Mouse (Mus musculus) mouse embryonic stem cell (cell line): ENCODE results near the gene Mpnd.
"Not testable (repeated sequence)": the region's sequence is repeated elsewhere in the genome, so short reads cannot be mapped to it uniquely, and the experiment has no call there.

Source experiments
- in situ Hi-C, 2 experiments: fragments of 300-500 bp; cut with MboI; formaldehyde crosslinking; loops; 1 replicate in 1 of 2; 3 replicates in 1 of 2; pipeline ENCODE4 v1.14.3; 2019 to 2020; ENCODE audit warnings: low sequenced_read_pairs in 2 of 2, low pct_unique_long_range_greater_than_20kb in 1 of 2, mixed read lengths in 1 of 2; ENCODE audit not compliant: unreplicated experiment in 1 of 2

The Mpnd gene

DNA sequence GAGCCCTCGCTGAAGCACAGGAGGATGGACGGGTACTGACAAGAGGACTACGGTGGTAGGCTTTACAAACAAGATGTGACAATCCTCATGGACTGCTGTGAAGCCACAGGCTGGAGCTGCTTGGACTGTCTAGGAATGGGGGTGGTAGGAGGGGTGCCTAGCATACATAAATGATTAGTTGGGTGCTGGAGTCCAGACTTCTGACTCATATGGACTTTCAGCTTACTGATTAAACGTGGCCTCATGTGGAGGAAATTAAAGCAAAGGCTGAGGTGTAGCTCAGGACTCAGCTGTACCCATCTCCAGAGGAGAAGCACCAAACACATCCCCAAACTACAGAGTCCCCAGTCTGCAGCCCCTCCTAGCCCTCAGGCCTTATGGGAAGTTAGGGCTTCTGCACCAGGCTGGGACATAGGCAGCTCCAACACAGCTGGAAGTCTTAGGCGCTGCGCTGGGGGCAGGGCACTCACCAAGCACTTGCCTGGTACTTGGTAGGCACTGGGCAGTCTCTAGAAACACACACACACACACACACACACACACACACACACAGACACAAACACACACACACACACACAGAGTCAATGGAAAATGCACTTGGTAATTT is 26.7 kb downstream of the Mpnd start:
- in situ Hi-C loops: no loop called here

DNA sequence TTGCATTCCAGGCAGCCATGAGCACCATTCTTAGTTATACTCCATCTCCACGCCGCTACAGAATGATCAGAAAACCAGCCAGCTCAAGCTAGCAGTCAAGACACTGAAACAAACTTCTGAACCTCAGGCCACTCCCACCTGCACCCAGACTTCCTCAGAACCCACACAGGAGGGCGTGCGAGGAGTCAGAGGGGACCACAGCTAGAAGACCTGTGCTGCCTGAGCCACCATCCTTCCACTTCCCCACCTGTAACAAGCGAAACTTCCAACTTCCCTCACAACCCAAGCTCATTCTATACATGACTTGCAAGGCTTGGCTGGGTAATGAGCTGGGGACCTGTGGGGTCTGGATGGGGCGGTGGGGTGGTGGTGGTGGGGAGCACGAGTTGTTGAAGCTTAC is 27.3 kb downstream of the Mpnd start:
- in situ Hi-C loops: no loop called here

DNA sequence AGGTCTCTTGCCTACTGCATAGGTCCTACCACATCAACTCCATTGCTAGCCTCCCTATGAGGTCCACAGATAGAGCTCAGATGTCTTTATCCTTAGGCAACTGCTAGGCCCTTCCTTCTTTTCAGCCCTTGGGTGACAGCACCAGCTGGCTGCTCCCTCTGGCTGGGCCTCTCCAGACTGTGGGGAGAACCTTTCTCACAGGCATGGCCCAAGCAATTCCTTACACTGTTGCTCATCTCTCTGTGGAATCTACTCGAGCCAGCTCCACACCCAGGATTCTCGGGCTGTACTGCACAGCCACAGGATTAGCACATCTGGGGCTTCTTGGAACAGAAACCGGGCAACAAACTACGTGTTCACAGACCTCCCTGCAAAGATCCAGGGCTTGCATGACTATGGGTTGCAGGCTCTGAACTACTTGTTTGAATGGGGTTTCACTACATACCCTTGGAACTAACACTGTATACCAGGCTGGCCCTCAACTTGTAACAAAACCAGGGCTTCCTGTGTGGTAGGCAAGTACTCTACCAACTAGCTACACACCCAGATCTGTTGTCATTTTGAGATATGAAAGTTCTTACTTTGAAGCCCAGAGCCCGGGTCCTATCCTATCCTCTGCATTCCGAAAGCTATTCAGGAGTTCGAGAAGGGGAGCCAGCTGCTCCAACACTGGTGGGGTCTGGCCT is 28.7 kb downstream of the Mpnd start:
- in situ Hi-C loops: no loop called here

DNA sequence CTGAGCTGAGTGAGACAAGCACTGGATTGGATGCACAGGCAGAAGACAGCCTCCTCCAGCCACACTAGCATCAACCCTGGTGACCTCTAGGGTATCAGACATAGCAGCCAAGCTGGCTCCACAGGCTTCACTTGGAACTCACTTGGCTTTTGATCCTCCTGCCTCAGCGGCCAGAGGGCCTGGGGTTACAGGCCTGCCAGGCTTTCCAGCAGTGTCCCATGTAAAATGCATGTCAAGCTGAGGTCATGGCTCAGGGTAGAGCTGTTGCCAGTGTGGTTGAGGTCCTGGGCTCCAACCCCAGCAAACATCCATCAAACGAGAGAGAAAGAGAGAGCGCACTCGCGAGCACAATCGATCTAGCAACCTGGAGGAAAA is 29.2 kb downstream of the Mpnd start:
- in situ Hi-C loops: no loop called here

DNA sequence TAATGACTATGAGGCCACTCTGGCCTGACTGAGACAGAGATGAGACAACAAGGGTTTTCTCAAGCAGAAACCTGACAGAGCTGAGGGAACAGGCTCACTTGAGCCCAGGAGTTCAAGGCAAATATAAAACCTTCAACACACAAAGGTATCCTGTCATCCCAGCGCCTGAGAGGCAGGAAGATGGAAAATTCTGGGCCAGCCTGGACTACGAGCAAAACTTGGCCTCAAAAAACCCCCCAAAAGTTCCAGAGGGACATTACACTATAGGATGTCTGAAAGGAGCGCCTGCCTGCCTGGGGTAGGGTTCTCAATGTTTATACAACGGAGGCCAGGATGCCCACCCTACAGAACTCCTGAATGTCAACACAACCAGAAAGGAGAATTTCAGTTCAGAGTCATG is 29.7 kb downstream of the Mpnd start:
- in situ Hi-C loops: no loop called here

DNA sequence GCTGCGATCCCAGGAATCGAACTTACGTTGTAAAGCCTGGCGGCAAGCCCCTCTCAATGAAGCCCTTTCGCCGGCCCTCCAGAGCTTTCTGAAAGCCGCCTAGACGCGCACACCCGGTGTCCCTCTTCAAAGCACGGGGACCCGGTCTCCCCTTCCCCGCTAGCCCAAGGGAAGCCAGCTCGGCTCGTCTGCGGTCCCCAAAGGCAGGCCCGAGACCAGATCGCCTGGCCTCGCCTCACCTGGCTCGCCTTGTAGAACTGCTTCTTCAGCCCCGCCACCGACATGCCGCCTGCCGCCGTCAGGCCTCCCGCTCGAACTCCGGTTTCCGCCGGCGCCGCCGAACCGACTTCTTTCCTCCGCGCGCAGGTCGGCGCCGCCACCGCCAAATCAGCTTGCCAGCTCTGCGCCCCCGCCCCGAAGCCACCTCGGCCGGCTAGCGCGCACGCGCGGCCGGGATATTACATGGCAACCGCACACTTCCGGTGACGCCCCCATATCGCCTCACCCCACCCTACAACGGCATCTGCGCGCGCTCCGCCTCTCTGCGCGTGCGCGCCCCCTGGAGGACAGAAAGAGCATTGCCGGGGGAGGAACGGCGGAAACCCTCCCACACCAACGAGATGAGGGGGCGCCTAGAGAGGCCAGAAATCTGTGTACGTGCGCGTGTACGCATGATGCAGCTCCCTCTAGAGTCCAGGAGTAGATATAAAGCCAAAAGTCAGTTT is 30.8 kb downstream of the Mpnd start, which contains the start of gene Sh3gl1:
Gene Sh3gl1, minus strand, starts transcription at position 460 of the 725 bp plus-strand sequence.
- in situ Hi-C loops: no loop called here

DNA sequence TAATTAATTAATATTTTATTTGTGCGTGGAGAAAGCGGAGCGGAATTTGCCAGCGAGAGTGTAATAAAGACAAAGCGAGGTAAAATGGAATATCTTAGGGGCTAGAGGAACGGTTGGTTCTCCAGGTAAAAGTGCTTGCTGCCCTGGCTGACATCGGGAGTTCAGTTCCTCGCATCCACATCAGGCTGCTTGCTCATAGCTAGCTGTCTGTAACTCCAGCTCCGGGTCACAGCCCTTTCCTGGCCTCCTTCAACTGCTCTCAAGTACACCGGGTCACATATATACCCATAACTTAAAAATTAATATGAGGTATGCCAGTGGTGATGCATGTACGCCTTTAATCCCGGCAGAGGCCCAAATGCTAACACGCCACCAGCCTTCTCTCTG is 31.4 kb downstream of the Mpnd start:
- in situ Hi-C loops: no loop called here

DNA sequence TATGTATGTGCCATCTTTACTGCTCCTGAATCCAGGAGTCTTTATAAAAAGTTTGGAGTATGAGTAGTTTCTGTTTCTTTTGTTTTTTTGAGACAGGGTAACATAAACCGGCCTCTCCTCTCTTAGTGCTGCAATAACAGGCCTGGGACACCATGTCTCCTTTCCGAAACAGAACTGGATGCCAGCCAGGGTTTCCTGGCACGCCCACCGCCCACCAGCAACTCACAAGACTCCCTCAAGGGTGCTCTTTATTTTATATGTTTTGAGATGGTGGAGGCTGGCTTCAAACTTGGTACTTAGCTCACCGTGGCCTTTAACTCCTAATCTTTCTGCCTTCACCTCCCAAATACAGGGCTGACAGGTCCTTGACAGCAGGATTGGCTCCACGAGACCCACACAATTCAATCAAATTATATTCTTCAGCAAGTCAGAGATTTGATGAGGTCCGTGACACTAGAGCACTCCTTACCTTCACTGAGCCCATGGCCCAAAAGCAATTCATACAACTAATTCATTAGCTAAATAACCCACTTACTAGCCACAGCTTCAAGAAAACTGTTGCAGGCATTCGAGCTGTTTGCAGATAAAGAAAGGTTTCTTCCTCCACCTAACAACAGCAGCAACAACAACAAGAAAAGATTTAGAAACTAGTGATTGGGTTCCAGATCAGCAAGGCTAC is 33.2 kb downstream of the Mpnd start:
- in situ Hi-C loops: no loop called here

DNA sequence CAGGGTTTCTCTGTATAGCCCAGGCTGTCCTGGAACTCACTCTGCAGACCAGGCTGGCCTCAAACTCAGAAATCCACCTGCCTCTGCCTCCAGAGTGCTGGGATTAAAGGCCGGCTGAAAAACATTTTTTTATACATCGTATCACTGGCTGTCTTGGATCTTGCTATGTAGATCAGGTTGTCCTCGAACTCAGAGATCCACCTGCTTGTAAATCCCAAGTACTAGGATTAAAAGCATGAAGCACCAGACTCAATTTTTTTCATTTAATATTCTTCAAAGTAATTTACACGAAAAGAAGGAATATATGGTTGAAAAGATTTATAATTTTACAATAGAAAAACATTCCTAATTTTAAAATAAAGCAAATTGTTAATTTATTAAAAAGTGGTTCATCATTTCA is 33.8 kb downstream of the Mpnd start:
- in situ Hi-C loops: no loop called here

DNA sequence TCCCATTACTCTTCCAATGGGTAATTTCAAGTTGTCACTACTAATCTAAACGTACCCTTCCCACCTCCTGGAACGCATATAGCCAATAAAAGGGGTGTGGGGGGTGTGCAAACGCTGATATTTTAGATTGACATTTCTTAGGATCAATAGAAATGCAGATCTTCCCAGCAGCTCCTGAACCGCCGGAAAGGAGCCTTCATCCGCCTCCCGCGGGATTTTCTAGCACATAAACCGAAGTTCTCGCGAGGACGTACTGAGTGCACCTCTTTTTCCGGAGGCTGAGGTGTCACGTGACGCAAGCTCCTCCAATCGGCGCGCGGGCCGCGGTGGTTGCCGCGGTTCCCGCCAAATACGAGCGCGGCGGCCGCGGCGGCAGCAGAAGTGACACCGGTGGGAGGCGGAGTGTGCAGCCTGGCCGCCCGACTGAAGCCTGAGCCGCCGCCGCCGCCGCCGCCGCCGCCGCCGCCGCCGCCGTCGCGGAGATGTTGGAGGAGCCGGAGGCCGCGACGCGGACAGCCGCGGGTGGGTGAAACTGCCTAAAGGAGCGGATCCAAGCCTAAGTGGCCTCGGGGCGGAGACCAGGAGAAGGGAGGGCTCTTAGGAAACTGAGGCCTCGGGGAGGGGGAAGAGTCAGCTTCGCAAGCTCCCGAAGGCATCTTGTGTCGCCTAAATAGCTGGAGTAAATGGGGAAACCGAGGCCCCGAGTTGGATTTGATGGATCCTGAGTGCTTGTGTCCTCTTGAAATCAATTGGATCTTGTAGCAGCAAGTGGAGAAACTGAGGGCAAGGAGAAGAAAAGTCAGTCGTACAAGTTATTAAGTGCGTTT is 34.7 kb downstream of the Mpnd start, which contains the start of gene Chaf1a:
Gene Chaf1a, plus strand, starts transcription at position 410 of the 827 bp plus-strand sequence.
- in situ Hi-C loops: no loop called here

DNA sequence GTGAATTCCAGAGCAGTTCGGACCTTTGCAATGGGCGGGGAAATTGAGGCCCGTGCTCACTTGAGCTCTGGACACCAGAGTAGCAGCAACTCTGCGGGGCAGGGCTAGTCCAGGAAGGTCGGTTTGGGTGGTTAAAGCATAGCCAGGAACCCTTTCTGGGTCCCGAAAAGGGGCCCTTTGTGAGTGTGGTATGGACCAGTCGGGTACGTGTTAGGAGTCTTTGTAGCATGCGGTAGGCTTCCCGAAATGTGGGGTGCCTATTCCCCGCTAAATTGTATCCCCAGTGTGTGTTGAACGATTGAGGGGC is 35.3 kb downstream of the Mpnd start:
- in situ Hi-C loops: no loop called here

DNA sequence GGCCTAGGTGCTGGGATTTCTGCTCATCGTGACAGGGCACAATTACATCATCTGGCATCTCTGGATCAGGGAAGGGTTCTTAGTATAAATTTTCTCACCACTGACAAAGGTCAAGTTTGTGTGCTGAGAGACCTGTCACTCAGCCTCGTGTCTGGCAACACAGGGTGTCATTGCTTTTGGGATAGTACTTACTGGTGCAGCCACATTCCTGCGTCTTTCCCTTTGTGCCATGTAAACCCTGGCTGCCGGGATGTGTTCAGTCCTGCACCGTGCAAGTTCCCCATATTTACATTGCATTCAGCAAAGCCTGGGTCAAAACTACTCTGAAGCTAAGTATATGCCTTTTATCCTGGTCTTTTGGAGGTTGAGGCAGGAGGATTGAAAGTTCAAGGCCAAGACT is 45.9 kb downstream of the Mpnd start:
- in situ Hi-C loops: no loop called here

DNA sequence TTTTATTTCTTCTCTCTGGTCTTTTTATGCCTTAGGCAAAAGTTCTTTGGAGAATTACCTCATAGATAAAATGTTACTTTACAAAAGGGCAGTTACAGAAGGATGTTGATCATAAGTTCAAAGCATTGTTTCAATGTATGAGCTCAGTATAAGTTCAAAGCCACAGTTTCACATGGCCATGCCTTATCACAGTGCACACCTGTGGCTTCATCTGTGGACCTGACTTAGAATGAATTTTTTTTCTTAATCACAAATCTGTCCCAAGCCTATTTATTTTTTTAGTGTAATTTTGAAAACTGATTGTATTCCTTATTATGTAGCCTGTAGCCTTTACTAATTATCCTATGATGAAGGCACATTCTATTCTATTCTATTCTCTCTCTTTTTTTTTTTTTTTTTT is 49.4 kb downstream of the Mpnd start:
- in situ Hi-C loops: no loop called here

DNA sequence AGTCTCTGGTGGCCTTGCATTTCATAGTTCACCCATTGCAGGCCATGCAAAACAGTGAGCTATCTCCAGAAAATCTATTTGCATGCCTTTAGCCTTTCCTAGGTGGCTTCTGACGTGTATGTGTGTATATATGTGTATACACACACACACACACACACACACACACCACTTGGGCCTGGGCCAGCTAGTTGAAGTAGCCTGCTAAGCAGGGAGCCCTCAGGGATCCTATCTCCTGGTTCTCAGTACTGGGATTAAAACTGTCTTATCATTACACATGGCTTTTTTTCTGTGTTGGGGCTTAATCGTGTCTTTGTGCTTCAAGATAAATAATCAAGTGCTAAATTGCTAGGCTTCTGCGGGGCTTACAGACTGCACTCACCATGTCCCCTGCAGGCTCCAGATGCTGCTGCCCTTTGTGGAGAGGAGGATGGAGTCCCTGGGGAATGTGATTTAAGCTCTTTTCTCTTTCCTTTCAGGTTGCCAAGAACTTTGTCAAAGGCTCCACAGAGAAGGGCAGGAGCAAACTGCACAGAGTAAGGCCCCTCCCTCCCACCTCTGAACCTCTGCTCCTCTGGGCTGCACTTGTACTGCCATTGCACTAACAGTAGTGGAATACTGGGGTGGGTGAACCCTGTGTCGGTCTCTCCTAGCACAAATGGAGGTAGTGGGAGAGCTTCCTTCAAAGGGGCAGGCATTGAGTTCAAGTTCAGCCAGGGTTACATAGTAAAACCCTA is 50.6 kb downstream of the Mpnd start:
- in situ Hi-C loops: no loop called here

DNA sequence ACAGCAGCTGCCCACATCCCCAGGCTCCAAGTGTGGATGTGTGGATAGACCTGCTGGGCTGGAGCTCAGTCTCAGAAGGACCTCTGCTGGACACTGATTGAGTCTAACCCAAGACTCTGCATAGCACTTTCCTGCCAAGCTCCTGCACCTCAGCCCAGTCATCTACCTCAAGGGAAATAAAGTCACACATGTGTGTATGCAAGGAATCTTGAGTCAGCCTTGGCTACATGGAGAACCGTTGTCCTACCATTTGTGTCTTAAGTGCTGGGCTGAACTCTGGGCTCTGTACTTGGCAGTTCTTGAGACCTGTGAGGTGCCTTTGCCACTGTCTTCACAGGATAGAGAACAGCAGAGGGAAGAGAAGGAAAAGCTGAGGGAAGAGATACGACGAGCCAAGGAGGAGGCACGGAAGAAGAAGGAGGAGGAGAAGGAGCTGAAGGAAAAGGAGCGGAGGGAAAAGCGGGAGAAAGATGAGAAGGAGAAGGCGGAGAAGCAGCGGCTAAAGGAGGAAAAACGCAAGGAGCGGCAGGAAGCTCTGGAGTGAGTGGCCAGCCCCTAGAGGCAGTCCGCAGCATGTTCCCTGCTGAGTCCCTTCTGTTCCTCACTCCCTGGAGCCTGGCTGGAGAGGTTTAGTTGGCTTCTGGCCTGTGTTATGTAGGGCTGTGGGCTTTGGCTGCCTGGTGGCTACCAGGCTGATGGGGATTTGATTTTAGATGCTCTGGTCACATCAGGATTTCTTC is 52.0 kb downstream of the Mpnd start:
- in situ Hi-C loops: no loop called here

DNA sequence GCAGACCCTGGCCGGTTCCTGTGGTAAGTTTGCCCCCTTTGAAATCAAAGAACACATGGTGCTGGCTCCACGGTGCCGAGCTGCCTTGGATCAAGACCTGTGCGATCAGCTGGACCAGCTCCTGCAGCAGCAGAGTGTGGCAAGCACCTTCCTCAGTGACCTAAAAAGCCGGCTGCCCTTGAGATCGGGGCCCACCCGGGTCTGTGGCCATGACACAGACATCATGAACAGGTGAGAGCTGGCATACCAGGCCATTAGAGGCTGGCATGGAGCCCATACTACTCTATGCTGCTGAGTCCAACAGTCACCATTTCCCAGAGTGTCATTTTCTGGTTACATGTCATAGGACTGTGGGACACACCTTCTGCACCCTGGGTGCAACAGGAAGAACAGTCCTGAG is 56.6 kb downstream of the Mpnd start:
- in situ Hi-C loops: no loop called here

DNA sequence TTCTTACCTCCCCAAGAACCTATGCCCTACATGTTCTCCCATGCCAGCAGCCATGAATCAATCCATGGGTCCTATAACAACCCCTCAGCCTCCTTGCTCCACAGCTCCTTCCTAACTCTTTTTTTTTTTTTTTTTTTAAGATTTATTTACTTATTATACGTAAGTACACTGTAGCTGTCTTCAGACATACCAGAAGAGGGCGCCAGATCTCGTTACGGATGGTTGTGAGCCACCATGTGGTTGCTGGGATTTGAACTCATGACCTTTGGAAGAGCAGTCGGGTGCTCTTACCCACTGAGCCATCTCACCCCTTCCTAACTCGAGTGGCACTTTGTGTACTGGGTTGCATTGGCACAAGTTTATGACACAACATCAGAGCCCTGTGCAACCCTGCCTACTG is 60.2 kb downstream of the Mpnd start:
- in situ Hi-C loops: not testable (repeated sequence)
